Mouse (Mus musculus) kidney, postnatal 0 days (tissue): ENCODE results near the gene Vwa3b. TPM values are rescaled to one million over a fixed set of nuclear protein-coding genes. Genes with fewer than 3 reads are reported as not detected.

Source experiments
- ATAC-seq: fragments of 200-750 bp; cut with Nextera tagmentation; replicated peaks from 2 replicates; pipeline ENCODE4 v1.8.0; 2017; ENCODE audit warnings: low read depth, moderate number of reproducible peaks, moderate TSS enrichment, moderate library complexity; ENCODE audit not compliant: low FRiP score
- DNase-seq: peaks from one replicate; pipeline ENCODE4 v3.0.0-alpha.2; 2016; ENCODE audit warnings: low spot score
- H3K27ac ChIP-seq: fragments of 300-500 bp; sonication (generic); 2 replicates; pipeline ENCODE4 v1.5.1; 2014; ENCODE audit warnings: mild to moderate bottlenecking
- H3K27me3 ChIP-seq: fragments of 300-500 bp; sonication (generic); 2 replicates; pipeline ENCODE4 v1.6.1; 2014; ENCODE audit warnings: low read length, mixed read lengths; ENCODE audit not compliant: insufficient read depth
- H3K36me3 ChIP-seq: fragments of 300-500 bp; sonication (generic); 2 replicates; pipeline ENCODE4 v1.6.1; 2014; ENCODE audit warnings: low read length, mixed read lengths; ENCODE audit not compliant: insufficient read depth
- H3K4me1 ChIP-seq: fragments of 300-500 bp; sonication (generic); replicated peaks from 2 replicates; pipeline ENCODE4 v1.6.1; 2014; ENCODE audit warnings: antibody characterized with exemption, low read length, mixed read lengths; ENCODE audit not compliant: insufficient read depth
- H3K4me2 ChIP-seq: fragments of 300-500 bp; sonication (generic); 2 replicates; pipeline ENCODE4 v1.6.1; 2014; ENCODE audit warnings: mild to moderate bottlenecking, low read length, moderate library complexity, mixed read lengths
- H3K4me3 ChIP-seq: fragments of 300-500 bp; sonication (generic); replicated peaks from 2 replicates; pipeline ENCODE4 v1.5.1; 2014; ENCODE audit warnings: low read depth, low read length
- H3K9ac ChIP-seq: fragments of 300-500 bp; sonication (generic); 2 replicates; pipeline ENCODE4 v1.6.1; 2014; ENCODE audit warnings: low read depth, low read length
- H3K9me3 ChIP-seq: fragments of 300-500 bp; sonication (generic); replicated peaks from 2 replicates; pipeline ENCODE4 v1.6.1; 2016; ENCODE audit warnings: low read length, inconsistent platforms, mixed read lengths
- CTCF ChIP-seq: IDR thresholded peaks from 2 replicates; pipeline ENCODE4 v1.5.1; 2016; ENCODE audit warnings: antibody characterized with exemption, low read depth, mild to moderate bottlenecking, moderate library complexity
- WGBS: fragments of 180-500 bp; shearing (Covaris S2); extraction: QIAGEN DNeasy Blood & Tissue Kit; methylation state at CpG from one replicate; pipeline ENCODE4 v1.1.7; 2014; 5-methylcytosine and 5-hydroxymethylcytosine counted together
- polyA plus RNA-seq: library from polyadenylated mRNA; unstranded; fragments of >200 nt; fragmentation: Nextera tagmentation; extraction: Ambion mirVana; gene quantifications from 2 replicates; pipeline ENCODE4 v1.2.1, GENCODE M21; 2015

The Vwa3b gene
- polyA plus RNA-seq, 1 experiment from 2014 or later = 0.24 TPM

DNA sequence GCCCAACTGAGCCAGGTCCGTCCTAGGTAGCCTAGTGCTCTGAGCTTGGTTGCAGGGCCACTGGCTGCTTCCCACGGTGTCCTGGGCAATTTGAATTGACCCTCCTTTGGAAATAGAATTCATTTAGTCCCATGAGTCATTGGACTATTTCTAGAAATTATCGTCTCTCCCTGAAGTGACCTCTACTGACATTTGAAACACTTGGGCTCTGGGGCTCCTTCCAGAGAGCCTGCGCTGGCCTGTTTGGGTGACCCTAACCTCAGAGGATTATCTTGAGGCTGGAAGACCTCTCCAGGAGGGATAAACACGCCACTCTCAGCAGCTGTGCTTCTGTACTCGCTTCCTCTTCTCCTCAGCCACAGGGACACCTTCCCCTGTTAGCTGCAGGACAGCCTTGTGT is 204.0 kb downstream of the Vwa3b start:
- Histone ChIP-seq H3K4me2 (no peak overlapping the region), H3K27ac (no peak overlapping the region), H3K4me1 (no peaks in the 10 kb centered on the region), H3K27me3 (no peaks in the 10 kb centered on the region), H3K4me3 (no peak overlapping the region), H3K36me3 (no peaks in the 10 kb centered on the region), H3K9ac (no peak overlapping the region), H3K9me3 (no peaks in the 10 kb centered on the region)
- 75% methylated on average over 6 of the region's 6 CpGs for WGBS
- ATAC-seq = no peak
- TF ChIP-seq CTCF = no peak
- DNase-seq = no peak

DNA sequence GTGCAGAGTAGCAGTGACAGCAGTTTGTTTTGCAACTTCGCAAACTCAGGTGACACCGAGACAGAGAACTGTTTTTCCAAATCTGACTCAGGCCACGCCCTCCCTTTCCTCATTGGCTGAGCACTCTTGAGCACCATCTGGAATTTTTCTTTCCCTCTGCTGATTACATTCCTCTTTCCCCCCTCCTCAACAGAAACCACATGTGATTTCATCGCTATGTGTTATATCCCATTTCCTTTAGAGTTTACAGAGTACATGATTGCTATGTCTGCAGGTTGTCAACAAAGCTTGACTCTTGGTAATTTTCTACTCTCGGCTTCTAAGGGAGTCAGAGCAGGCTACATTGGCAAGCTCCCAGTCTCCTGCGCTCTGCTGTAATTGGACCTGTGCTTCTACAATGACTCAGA is 204.9 kb downstream of the Vwa3b start:
- no peaks in the 10 kb centered on the region for H3K9me3 ChIP-seq
- TF ChIP-seq CTCF = no peak
- H3K9ac ChIP-seq = no peak overlapping the region
- no peak overlapping the region for H3K27ac ChIP-seq
- no peaks in the 10 kb centered on the region for H3K36me3 ChIP-seq
- H3K4me1 ChIP-seq = no peaks in the 10 kb centered on the region
- 30% methylated on average over 6 of the region's 6 CpGs for WGBS
- no peak overlapping the region for H3K4me3 ChIP-seq
- DNase-seq = peak; percentile 76
- 0 out of 2 replicates have a peak, but pooled peaks have one; percentile 25 for ATAC-seq
- H3K4me2 ChIP-seq = peak overlapping the region; percentile 32
- H3K27me3 ChIP-seq = no peaks in the 10 kb centered on the region

Other genes starting within 250 kb of the Vwa3b start
- gene Tmem131, start 82.9 kb upstream of the Vwa3b start, polyA plus RNA-seq = 9.0 and 9.2 TPM in 2 replicates
- not detected in 2 replicates for gene Cnga3, start 187.8 kb downstream of the Vwa3b start, polyA plus RNA-seq